Mouse (Mus musculus) liver, postnatal 0 days (tissue): Measurements from ENCODE around the gene Dgki. TPM values are rescaled to one million over a fixed set of nuclear protein-coding genes. Genes with fewer than 3 reads are reported as not detected.

ENCODE experiments used
- ATAC-seq: fragments of 200-750 bp; cut with Nextera tagmentation; 2 replicates; pipeline ENCODE4 v1.8.0; 2017; ENCODE audit warnings: mild to moderate bottlenecking, moderate library complexity
- DNase-seq: peaks from one replicate; pipeline ENCODE4 v3.0.0-alpha.2; 2016
- H3K27ac ChIP-seq: fragments of 300-500 bp; sonication (generic); 2 replicates; pipeline ENCODE4 v1.5.1; 2014; ENCODE audit warnings: antibody characterized with exemption, moderate library complexity, mild to moderate bottlenecking, low read depth
- H3K27me3 ChIP-seq: fragments of 300-500 bp; sonication (generic); 2 replicates; pipeline ENCODE4 v1.6.1; 2014; ENCODE audit warnings: low read length, control low read depth, mixed read lengths; ENCODE audit not compliant: insufficient read depth
- H3K36me3 ChIP-seq: fragments of 300-500 bp; sonication (generic); replicated peaks from 2 replicates; pipeline ENCODE4 v1.6.1; 2014; ENCODE audit warnings: mild to moderate bottlenecking, control low read depth, low read length, moderate library complexity, mixed read lengths; ENCODE audit not compliant: insufficient read depth
- H3K4me1 ChIP-seq: fragments of 300-500 bp; sonication (generic); 2 replicates; pipeline ENCODE4 v1.6.1; 2014; ENCODE audit warnings: antibody characterized with exemption, mild to moderate bottlenecking, control low read depth; ENCODE audit not compliant: insufficient read depth
- H3K4me2 ChIP-seq: fragments of 300-500 bp; sonication (generic); 2 replicates; pipeline ENCODE4 v1.6.1; 2014; ENCODE audit warnings: low read depth, mild to moderate bottlenecking, low read length, moderate library complexity, mixed read lengths
- H3K4me3 ChIP-seq: fragments of 300-500 bp; sonication (generic); 2 replicates; pipeline ENCODE4 v1.5.1; 2014; ENCODE audit warnings: low read depth, low read length
- H3K9ac ChIP-seq: fragments of 300-500 bp; sonication (generic); replicated peaks from 2 replicates; pipeline ENCODE4 v1.6.1; 2014; ENCODE audit warnings: mild to moderate bottlenecking, moderate library complexity
- H3K9me3 ChIP-seq: fragments of 300-500 bp; sonication (generic); 2 replicates; pipeline ENCODE4 v1.6.1; 2016; ENCODE audit warnings: mild to moderate bottlenecking, control low read depth, low read length, mixed read lengths
- CTCF ChIP-seq: sonication (generic); IDR thresholded peaks from 2 replicates; pipeline ENCODE4 v1.5.1; 2016; ENCODE audit warnings: antibody characterized with exemption, low read depth
- EP300 ChIP-seq: IDR thresholded peaks from 2 replicates; pipeline ENCODE4 v1.6.1; 2016; ENCODE audit warnings: antibody characterized with exemption, low read depth, mild to moderate bottlenecking
- WGBS: fragments of 180-500 bp; shearing (Covaris S2); extraction: QIAGEN DNeasy Blood & Tissue Kit; methylation state at CpG from one replicate; pipeline ENCODE4 v1.1.7; 2014; ENCODE audit not compliant: insufficient replicate concordance; 5-methylcytosine and 5-hydroxymethylcytosine counted together
- polyA plus RNA-seq: library from polyadenylated mRNA; unstranded; fragments of >200 nt; fragmentation: Nextera tagmentation; extraction: Ambion mirVana; gene quantifications from 2 replicates; pipeline ENCODE4 v1.2.1, GENCODE M21; 2015

Gene Dgki
- polyA plus RNA-seq, 1 experiment from 2014 or later = 0.56 TPM

GRCm38 (mm10) chr6:37035681-37036080 is 264.3 kb downstream of the Dgki start:
- DNase-seq (no peak), ATAC-seq (no peak)
- TF ChIP-seq CTCF (no peak), EP300 (no peak)
- H3K27me3 ChIP-seq = no peaks in the 10 kb centered on the region
- H3K4me2 ChIP-seq = no peak overlapping the region
- WGBS = 77% methylated on average over 6 of the region's 6 CpGs
- H3K36me3 ChIP-seq = no peaks in the 10 kb centered on the region
- H3K4me1 ChIP-seq = no peaks in the 10 kb centered on the region
- no peak overlapping the region for H3K4me3 ChIP-seq
- no peaks in the 10 kb centered on the region for H3K9me3 ChIP-seq
- H3K9ac ChIP-seq = no peak overlapping the region
- H3K27ac ChIP-seq = no peak overlapping the region

GRCm38 (mm10) chr6:37030986-37031385 is 269.0 kb downstream of the Dgki start:
- no peaks in the 10 kb centered on the region for H3K4me1 ChIP-seq
- 74% methylated on average over 1 of the region's 1 CpGs for WGBS
- DNase-seq = no peak

GRCm38 (mm10) chr6:37030402-37030801 is 269.6 kb downstream of the Dgki start:
- Histone ChIP-seq H3K4me2 (no peak overlapping the region), H3K27me3 (no peaks in the 10 kb centered on the region), H3K9me3 (no peaks in the 10 kb centered on the region), H3K4me1 (no peaks in the 10 kb centered on the region), H3K27ac (no peak overlapping the region), H3K36me3 (no peaks in the 10 kb centered on the region), H3K4me3 (no peak overlapping the region), H3K9ac (no peak overlapping the region)
- WGBS = 80% methylated on average over 2 of the region's 2 CpGs
- DNase-seq (no peak), ATAC-seq (no peak)
- TF ChIP-seq CTCF (no peak), EP300 (no peak)

More at GRCm38 (mm10) chr6:37030986-37031385, 269.0 kb downstream of the Dgki start:
- no peak for ATAC-seq
- no peak overlapping the region for H3K27ac ChIP-seq
- TF ChIP-seq CTCF (no peak), EP300 (no peak)
- H3K9me3 ChIP-seq = no peaks in the 10 kb centered on the region
- H3K36me3 ChIP-seq = no peaks in the 10 kb centered on the region
- no peak overlapping the region for H3K4me3 ChIP-seq
- no peak overlapping the region for H3K4me2 ChIP-seq
- H3K9ac ChIP-seq = no peak overlapping the region
- H3K27me3 ChIP-seq = no peaks in the 10 kb centered on the region

GRCm38 (mm10) chr6:37028841-37029240 is 271.1 kb downstream of the Dgki start:
- no peak for DNase-seq
- no peak overlapping the region for H3K4me2 ChIP-seq

GRCm38 (mm10) chr6:37028300-37028699 is 271.7 kb downstream of the Dgki start:
- no peak overlapping the region for H3K4me3 ChIP-seq
- ATAC-seq (no peak), DNase-seq (no peak)
- WGBS = 58% methylated on average over 2 of the region's 2 CpGs
- H3K4me1 ChIP-seq = no peaks in the 10 kb centered on the region
- H3K27me3 ChIP-seq = no peaks in the 10 kb centered on the region
- no peak overlapping the region for H3K9ac ChIP-seq
- no peaks in the 10 kb centered on the region for H3K9me3 ChIP-seq
- no peak for TF ChIP-seq EP300
- no peak for TF ChIP-seq CTCF
- H3K4me2 ChIP-seq = no peak overlapping the region
- H3K36me3 ChIP-seq = no peaks in the 10 kb centered on the region
- H3K27ac ChIP-seq = no peak overlapping the region

More at GRCm38 (mm10) chr6:37028841-37029240, 271.1 kb downstream of the Dgki start:
- H3K4me3 ChIP-seq = no peak overlapping the region
- H3K9ac ChIP-seq = no peak overlapping the region
- ATAC-seq = no peak
- no peaks in the 10 kb centered on the region for H3K36me3 ChIP-seq
- 82% methylated on average over 6 of the region's 6 CpGs for WGBS
- TF ChIP-seq EP300 (no peak), CTCF (no peak)
- no peak overlapping the region for H3K27ac ChIP-seq
- no peaks in the 10 kb centered on the region for H3K9me3 ChIP-seq
- no peaks in the 10 kb centered on the region for H3K4me1 ChIP-seq
- H3K27me3 ChIP-seq = no peaks in the 10 kb centered on the region

- Histone ChIP-seq H3K4me2 (no peak overlapping the region), H3K9me3 (no peaks in the 10 kb centered on the region), H3K36me3 (no peaks in the 10 kb centered on the region), H3K4me3 (no peak overlapping the region), H3K4me1 (no peaks in the 10 kb centered on the region), H3K27me3 (no peaks in the 10 kb centered on the region), H3K27ac (no peak overlapping the region), H3K9ac (no peak overlapping the region)
- DNase-seq (no peak), ATAC-seq (no peak)
- 76% methylated on average over 8 of the region's 8 CpGs for WGBS
- TF ChIP-seq EP300 (no peak), CTCF (no peak)
These were observed 273.4 kb downstream of the Dgki start for GRCm38 (mm10) chr6:37026343-37027243.
